Mouse (Mus musculus) urinary bladder, postnatal 4 days (tissue): ENCODE measurements around the gene Ptprg.
"Not testable (repeated sequence)": the region's sequence is repeated elsewhere in the genome, so short reads cannot be mapped to it uniquely, and the experiment has no call there.

Experiments used
- DNase-seq, 2 experiments: peaks; one replicate each; pipeline ENCODE4 v3.0.0; 2021 to 2022; ENCODE audit warnings: low spot score in 2 of 2

Ptprg gene

DNA sequence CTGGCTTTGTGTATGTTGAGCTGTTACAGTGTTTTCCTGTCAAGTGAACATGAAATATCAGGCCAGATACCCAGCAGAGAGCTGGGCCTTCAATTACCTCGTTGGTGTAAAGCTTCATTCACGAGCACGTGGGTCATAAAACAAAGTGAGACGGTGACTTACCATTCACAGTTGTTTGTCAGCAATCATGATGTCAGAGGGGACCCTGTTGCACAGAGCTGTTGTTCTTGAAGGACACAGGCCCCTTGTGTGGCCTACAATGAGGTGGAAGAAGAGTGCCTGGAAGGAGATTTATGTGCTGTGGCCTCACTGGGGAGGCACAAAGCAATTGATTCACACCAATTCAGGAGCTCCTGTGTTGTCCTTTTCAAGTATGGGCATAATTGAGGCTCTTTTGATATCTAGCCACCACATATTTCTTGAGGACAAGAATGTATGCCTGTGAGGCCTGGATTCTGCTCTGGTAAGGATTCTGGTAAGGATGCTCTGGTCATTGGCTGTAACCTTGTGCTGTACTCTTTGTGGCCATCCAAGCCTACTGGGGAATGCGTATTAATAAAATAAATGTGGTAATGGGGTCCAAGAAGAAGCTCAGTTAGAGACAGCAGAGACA lies 503.7 kb downstream of the Ptprg start:
- DNase-seq: no peak

DNA sequence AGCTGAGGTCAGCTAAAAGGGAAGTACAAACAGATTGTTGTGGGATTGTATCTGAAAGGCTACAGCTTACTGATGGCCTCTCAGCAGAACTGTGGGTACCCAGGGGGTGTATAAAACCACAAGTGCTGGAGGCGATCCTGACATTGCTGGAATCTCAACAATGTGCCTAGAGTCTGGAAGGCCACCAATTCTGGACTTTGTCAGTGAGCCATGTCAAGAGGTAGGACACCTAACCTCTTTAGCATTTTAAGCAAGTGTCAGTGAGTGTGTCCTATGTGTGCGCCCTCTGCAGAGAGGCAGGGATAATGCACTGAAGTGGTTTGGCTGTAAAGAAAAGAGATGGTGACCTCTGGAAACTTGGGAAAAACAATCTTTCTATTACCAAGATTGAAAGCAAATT lies 504.5 kb downstream of the Ptprg start:
- no peak for DNase-seq

DNA sequence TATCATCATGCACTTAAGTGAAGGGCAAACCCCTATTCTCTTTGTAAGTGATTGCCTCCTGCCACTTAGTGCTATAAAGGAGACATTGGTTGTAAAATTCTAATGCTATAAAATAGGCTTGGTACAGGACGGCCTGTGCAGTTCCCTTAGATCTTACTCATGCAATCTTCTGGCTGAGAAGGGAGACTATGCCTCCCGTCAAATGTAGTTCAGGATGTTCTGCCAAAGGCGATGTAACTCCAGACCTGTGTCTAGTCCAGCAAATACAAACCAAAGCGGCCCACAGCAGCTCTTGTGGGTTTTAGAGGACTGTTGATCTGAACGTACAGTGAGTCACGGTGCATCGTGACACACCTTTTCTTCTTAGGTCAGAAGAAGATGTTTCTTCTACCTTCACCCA lies 505.8 kb downstream of the Ptprg start:
- DNase-seq: no peak

DNA sequence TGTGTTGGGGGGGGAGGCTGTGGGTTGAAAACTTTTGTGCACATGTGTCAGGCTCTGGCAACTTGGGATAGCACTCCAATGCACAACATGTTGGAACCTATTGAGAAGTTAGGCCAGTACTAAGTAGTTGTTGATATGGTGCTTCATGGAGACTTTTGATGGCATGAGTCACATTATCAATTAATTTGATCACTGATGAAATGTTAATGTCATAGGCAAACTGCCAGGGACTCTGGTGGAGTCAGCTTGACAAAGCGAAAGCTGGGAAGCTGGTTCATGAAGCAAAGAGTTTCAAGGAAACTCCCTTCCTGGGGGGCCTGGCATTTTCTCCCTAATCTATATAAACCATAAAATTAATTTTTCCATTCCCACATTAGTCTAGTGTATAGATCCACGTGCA lies 508.0 kb downstream of the Ptprg start:
- not testable (repeated sequence) for DNase-seq

DNA sequence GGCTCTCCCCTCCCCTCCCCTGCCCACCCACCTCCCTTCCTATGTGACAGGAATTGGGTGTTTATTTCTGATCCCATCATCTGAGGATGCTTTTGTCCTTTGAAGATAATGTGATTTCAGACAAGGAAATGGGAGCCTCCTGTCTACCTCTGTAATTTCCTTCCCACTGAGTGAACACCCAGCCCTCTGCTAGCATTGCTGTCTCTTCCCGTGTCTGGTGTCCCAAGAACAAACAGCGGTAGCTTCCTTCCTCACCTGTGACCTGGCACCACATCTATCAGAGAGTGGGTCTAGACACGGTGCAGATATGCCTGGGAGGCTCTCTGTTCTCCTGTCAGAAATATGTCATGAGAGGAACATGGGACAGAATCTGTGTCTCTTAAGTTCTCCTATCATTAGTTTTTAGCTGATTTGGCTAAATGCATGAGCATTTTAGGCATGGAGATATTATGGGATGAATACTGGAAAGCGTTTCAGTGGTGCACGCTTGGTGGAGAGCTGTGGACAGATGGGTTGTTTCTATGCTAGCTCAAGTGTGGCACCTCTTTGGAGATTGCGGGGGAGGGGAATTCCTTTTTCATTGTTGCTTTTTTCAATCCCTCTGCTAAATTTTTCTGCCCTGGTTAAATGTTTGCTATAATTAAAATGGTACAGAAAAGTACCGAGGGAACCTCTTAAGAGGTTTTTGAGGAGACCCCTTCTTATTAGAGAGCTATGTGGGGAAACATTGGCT lies 509.5 kb downstream of the Ptprg start:
- no peak for DNase-seq

DNA sequence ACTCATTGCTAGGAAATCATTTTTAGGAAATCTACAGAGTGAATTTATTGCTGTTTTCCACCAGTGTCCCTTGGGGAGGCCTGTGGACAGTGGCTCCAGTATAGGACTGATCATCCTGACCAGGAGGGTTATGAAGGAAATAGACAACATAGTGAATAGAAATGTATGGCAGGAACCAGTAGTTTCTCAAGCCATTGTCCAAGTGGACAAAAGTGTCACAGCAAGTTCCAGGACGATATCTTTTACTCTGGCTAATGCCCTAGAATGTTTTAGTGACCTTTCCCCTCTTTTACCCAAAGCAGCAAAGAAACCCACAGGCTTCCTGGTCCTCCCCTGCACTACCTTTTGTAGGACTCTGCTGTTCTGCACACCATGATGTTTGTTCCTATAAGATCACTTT lies 511.7 kb downstream of the Ptprg start:
- DNase-seq: no peak

DNA sequence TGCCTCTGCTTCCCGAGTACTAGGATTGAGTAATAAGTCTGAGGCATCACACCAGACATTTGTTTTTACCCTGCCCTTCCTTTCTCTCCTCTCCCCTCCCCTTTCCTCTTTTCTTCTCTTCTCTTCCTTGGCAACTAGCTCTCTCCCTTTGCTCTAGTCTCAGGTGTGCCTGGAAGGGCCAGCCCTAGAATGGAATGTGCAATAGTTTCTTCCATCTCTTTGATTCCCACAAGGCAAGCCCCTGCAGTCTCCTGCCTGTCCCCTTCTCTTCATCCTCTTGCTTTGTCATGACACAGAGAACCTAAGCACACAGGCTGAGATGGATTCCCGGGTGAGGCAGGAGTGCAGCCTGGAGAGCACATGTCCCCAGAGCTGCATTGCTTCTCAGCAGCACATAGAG lies 512.4 kb downstream of the Ptprg start:
- no peak for DNase-seq

DNA sequence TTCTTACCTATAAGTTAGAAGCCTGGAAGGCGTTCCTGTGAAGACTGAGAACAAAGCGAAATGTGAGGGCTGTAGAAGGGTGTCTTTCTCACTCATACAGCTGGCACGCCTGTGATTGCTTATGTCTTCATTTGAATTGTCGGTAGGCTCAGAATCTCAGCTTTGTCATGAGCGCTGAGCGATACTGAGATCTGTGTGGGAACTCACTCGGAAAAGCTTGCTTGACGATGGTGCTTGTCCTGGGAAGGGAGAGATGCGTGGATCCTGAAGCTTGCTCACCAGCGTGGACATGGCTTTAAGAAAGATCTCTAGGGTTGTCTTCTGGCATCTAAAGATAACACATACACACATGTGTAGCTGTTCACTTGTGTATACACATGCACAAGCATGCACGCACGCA lies 516.4 kb downstream of the Ptprg start:
- no peak for DNase-seq

DNA sequence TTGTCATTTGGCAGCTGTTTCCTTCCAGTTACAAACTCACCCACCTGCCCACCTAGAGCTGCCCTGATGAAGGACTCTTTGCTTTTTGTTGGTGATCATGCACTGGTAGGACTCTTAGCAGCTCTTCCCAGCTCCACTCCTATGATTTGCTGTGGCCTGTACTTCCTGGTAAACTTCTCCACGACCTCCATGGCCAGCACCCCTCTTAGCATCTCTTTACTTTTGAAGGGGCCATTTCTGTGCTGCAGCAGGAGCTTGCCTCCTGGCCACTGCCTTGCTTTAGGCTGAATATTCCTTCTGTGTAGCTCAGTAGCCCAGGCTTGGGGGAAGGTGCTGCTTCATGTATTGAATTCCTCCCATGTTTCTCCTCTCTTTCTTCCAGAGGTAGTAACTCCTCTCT lies 517.0 kb downstream of the Ptprg start:
- no peak for DNase-seq

DNA sequence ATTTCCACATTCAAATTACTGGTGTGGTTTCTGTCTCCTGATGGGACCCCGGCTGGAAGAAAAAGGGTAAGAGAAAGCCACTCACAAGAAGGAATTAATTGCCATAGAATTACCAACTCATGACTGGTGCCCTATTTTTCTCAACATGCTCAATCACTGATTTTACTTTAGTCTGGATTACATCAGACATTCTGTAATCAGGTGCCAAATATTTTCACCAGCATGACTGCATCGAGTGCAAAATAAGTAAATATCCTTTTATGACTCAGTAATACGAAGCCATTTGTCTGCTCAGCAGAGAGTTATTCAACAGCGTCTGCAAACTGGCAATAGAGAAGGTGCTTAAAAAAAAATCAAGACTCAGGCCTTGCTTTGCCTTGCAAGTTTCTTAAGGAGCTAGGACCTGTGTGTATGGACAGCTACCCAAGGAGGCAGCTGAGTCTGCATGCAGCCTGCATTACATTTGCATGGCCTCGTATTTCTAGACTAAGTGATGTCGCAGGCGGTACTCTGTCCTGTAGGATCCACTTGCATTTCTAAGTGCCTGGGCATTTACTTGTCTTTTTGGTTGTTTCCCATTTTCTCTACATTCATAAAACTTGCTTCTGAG lies 517.6 kb downstream of the Ptprg start:
- no peak for DNase-seq

DNA sequence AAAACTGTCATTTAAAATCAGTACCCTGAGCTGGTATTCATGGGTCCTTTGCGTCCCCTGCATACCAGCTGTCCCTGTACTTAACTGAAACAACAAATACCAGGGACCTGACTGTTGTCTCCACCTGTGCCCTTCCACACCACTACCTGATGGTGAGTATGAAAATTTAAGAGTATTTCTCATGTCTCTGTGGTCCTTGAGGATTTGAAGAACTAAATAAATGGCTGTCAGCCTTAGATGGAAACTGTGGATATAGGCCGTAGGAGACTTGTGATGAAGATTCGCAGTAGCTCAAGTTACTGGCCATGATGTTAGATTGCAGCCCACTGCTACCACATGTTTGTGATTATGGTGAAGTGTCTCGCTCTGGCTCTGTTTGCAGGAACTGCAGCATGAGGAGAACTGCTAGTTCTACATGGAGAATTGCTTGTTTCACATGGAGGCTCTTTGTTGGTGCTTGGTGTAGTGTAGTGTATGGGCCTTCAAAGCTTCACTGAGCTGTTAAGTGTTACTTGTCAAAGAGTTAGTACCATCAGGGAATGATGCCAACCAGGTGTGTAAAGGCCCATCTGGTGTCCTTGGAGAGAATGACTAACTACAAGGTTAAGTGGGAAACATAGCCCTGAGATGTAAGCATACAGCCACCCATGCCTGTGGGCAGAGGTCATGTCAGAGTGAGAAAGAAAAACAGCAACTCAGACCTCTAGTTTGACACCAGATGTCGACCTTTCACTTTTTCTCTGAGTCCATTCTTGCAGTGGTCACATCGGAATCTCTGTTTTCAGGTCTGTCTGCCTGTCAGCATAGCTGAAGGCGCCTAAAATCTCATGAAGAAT lies 518.9 kb downstream of the Ptprg start:
- no peak for DNase-seq

DNA sequence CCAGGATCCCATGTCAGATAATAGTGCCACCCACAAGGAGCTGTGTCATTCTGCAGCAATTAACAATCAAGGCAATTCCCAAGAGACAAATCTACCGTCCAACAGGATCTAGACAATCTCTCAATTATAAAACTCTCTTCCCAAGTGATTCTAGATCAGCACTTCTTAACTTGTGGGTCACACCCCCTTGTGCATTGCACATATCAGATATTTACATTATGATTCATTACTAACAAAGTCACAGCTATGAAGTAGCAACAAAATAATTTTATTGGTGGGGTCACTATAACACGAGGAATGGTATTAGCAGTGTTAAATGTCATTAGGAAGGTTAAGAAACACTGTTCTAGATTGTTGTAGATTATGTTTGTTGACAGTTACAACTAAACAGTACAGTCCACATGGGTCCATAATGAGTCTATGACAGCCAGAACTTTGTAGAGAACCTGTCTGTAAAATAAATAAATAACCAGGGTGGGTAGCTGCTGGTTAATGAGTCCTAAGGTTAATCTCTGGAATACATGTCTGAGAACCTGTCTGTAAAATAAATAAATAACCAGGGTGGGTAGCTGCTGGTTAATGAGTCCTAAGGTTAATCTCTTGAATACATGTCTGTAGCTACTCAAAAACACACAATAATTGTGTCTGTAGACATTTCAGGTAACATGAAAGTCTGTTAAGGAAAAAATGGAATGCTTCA lies 520.2 kb downstream of the Ptprg start:
- DNase-seq: no peak

DNA sequence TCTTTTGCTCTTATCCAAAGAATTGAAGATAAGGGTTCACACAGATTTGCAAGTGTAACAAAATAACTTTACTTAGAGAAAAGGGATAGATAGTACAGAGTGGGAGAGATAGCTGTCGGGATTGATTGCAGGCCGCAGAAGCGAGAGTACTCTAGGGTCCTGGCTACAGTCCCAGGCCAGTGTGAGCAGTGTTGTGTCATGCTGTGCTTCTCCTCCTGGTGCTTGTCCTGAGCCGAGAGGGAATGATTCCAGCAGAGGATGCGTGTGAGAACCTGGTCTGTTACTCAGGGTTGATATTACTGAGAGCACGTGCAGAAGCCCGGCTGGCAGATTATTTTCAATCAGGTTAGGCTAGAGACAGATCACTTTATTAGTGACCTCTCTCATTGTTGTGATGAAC lies 523.9 kb downstream of the Ptprg start:
- no peak for DNase-seq

DNA sequence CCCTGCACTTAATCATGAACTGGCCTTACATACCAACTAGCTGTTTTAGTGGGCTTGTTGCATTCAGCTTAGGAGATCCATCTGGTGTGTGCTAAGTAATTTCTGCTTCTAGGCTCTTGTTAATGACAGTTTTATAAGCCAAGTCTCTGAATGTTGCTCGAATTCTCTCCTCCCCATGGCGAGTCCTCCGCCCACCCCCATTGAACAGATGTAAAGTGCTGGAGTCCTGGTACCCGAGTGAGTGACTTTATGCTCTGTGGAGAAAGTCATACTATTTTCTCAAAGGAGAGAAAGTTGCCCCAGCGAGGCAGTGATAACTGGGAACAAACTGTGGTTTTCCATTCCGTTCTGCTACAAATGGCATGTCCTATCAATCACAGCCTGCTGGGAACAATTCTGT lies 525.9 kb downstream of the Ptprg start:
- no peak for DNase-seq

DNA sequence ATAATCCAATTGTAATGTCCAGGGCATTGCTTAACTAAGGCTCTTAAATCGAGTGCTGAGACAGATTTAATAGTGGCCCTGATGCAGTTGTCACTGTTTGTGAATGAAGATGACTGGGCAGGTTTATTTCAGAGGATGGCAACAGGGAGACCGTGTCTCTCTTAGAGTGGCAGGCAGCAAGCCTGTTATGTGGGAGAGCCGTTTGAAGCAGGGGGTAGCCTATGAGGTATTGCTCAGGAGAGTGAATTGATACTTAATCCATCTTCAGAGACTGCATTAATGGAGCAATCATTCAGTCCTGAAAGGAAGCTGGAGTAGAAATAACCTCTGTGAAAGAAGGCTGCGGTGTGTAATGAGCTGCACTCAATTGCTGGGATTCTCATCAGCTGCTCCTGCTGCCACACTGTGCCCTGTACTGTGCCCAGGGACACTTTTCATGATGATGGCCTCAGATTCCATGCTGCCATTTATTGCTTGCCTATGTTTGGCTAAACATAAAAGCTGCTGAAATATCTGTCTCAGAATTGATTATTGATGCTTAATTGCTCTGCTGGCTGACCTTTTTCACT lies 526.6 kb downstream of the Ptprg start:
- DNase-seq: no peak

DNA sequence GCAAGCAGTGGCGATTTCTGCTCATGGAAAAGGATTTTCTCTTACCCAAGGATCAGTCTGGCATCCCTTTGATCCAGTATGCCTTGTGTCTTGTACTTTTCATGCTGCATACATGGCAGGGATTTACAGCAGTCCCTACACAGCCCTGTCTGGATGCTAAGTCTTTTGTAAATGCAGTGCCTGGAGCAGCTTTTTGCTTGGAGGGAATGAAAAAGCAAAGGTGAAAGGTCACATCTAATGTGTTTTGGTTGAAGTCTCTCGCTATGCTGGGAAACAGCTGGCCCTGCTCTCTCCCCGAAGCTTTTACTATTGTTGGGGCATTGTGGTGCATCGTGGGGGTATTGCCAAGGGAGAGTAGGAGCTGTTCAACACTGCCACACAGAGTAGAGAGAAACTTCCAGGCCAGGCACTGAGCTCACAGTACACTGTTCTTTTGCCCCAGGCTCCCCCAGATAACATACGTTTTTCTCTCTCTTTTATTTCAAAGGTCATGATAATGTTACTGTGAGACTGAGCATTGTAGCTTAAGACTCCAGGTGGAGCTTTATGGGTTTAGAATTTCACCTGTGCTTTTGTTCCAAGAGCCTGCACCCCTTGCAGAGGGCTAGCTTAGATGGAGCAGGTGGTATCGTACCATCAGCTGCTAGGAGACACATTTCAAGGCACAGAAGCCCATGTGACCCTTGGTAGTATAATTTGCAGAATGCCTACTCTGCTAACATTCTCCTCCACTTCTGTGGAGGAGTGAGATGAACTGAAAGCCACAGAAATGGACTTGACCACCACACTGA lies 529.0 kb downstream of the Ptprg start:
- no peak for DNase-seq

DNA sequence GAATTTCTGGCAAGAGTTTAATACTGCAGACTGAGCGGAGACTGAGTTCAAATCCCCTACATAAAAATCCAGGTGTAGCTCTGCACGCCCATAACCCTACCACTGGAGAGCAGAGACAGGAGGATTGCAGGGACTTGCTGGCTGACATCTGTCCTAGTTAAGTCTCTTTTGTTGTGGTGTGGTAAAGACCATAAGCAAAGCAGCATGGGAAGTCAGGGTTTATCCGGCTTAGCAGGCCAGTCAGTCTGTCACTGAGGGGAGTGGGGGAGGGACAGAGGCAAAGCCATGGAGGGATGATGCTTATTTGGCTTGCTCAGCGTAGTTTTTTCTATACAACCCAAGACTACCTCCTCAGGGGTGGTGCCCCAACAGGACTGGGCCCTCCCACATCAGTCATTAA lies 530.7 kb downstream of the Ptprg start:
- no peak for DNase-seq

DNA sequence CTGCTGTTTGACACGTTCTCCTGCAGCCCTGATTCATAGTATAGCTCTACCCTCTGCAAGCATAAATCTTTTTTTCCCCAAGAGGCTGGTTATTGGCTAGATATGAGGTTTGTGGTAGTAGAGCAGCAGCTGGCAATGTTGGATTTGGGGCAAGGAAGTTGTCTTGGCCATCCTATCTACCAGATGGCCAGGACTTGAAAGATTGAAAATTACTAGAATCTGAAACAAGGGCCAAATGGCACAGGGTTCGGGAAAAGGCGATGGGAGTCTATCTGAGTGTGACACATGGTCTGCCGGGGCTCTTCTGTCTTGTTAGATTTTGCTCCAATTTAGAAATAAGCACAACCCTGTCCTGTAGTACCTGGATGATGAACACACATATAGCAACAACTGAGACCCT lies 531.7 kb downstream of the Ptprg start:
- DNase-seq: no peak

DNA sequence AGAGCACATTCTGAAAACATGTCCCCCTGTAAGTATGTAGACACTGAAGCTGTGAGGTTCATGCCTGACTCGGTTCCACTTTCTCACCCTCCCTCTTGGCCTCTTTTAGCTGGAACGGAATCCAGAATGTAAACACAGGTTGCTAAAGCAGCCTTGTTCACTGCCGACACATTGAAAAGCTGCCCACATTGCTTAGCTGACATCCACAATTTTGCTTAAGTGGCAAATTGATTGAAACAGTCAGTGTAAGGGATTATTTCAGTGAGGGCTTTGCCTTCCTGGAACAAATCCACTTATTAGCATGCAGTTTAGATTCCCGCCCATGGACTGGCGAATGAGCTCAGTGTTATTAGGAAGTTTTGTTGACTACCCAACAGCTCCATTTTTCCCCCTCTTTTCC lies 532.8 kb downstream of the Ptprg start:
- DNase-seq: no peak

DNA sequence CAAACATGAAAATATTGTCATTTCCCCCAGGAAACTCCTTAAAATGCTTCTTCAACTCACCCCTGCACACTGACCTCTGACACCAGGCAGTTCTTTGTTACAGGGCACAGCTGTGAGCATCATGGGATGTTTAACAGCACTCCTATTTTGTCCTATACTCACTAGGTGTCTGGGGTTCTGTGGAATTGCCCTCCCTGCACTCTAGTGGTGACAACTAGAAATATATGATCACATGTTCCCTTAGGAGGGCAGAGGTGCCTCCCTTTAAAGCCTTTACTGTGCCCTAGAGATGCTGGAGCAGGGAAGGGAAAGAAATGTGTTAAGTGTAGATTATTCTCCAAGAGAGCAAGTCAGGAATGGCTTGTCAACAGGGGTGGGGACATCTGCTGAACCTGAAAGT lies 536.6 kb downstream of the Ptprg start:
- no peak for DNase-seq

DNA sequence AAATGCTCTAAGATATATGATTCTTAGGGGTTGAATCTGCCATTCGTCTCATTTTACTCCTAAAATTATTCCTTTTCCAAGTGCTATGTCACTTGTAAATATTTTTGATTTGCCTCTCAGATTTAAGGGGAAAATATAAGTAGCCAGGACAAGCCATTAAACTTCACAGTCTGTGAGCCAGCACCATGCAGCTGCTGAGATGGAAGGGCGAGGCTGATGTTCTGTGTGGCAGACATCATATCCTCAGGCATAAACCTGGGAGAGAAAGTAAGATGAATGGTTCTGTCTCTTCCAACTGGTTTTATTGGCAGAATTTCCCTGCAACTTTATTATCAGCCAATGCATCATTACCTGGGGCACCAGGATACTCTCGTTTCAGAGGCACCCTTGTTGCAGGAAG lies 538.4 kb downstream of the Ptprg start:
- no peak for DNase-seq
